Mouse (Mus musculus) olfactory bulb, adult 2 months (tissue): ENCODE measurements around the gene Psmf1.

ENCODE experiments used
- CTCF ChIP-seq: fragments of 200-500 bp; IDR thresholded peaks from 2 replicates; pipeline ENCODE4 v1.5.1; 2012; ENCODE audit warnings: low read depth, mild to moderate bottlenecking, low read length, moderate library complexity; ENCODE audit not compliant: insufficient read depth
- POLR2A ChIP-seq: fragments of 200-500 bp; IDR thresholded peaks from 2 replicates; pipeline ENCODE4 v1.6.1; 2012; ENCODE audit warnings: mild to moderate bottlenecking, low read depth, low read length, moderate library complexity; ENCODE audit not compliant: insufficient read depth

DNA sequence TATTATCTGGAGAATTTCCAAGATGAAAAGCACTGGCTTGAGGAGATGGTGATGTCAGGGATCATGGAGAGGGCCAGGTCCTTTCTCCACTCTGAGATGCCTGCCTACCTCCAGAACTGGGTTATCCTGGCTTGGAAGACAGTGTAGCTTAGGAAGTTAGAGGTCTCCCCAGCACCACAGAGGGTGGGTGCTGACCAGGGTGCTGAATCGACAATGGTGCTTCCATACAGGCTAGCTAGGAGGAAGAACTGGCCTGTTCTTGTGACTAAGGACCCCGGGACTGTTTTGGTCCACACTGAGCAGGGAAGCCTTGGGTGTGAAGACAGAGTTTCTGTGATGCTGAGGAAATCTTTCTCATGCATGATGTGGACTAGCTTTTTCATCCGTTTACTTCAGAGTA lies 31.3 kb downstream of the Psmf1 start:
- no peak for TF ChIP-seq CTCF
- TF ChIP-seq POLR2A, result no peak
